Mouse (Mus musculus): ENCODE results near the gene Scyl1. TPM values are rescaled to one million over a fixed set of nuclear protein-coding genes. Genes with fewer than 3 reads are reported as not detected.
A peak's percentile ranks its signal among the peaks of the same experiment; 100 is the strongest.
"Not testable (repeated sequence)": the region's sequence is repeated elsewhere in the genome, so short reads cannot be mapped to it uniquely, and the experiment has no call there.

Gene Scyl1
- 86.3 and 86.6 TPM in 2 replicates for polyA plus RNA-seq (2015; fragmentation: Nextera tagmentation; extraction: Ambion mirVana)

DNA sequence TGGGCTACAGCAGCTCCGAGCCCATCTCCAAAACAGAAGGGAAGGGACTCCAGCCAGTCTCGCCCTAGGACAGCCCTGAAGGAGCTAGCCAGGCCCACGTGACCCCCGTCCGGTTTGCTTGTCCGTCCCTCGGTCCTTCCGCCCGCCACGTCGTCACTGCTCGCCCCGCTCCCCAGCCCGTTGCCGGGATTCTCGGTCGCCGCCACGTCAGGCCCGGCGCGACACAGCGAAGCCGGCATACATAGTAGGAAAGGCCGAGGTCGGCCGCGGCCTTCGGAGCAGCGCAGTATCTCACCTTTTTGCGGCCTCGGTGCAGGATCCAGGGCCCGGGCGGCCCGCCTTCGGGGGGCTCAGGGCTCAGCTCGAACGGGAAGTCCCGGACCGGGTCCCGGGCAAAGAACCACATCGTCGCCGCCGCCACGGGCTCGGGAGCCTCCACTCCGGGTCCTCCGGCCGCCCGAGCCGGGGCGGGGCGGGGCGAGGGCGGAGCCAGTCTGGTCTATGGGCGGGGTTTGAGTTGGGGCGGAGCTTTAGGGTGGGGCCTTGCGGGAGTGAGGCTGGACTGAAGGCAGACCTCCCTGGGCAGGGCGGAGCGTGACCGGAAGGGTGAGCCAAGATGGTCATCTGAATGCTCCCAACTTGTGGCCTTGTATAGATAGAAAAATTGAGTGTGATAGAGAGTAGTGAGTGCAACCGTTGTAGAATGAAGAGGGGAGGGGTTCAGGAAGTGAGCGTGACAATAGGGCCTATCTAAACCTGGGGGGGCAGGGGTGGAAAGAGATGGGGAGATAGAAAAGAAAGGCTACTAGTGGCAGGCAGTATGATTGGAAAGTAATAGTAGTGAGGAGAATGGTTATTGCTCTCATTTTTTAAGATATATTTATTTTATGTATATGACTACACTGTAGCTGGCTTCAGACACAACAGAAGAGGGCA, at the start of gene Scyl1:
Scyl1 (minus strand) TSS at position 495 of the 936 bp plus-strand sequence.
- Histone ChIP-seq H3K27ac (ENCODE audit: low read length) (peak within 1 kb of the TSS; percentile 74), H3K9me3 (replicated peaks; ENCODE audit: control insufficient read depth, low read length, poor library complexity, severe bottlenecking) (0 out of 2 replicates have a peak, but pooled peaks cover 2% of the 10 kb centered on the region)
- WGBS, result under 1% methylated on average over 63 of the region's 64 CpGs

DNA sequence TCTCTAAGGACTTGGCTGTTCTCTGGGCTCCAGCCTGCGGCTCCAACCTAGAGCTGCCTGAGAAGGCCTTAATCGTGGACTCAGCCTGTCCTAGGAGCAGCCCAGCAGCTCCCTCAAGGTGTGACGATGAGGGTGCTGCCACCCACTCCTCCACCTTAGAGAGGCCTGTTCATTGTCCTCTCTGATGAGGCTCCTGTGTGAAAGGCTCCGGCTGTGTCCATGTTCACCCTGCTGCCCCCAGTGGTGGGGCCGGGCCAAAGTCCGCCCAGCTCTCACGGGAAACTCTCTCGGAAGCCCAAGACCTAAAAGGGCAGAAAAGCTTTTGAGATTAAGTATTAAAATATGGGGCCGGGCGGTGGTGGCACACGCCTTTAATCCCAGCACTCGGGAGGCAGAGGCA, 48.3 kb upstream of the Scyl1 start:
- 37% methylated on average over 12 of the region's 12 CpGs for WGBS
- Histone ChIP-seq H3K9ac (ENCODE audit: low read depth, low read length) (no peak overlapping the region), H3K4me2 (ENCODE audit: low read length) (no peak overlapping the region), H3K9me3 (replicated peaks; ENCODE audit: control insufficient read depth, low read length, poor library complexity, severe bottlenecking) (no peaks in the 10 kb centered on the region), H3K4me1 (ENCODE audit: control insufficient read depth, insufficient read depth, low read length) (peaks cover 15% of the 10 kb centered on the region; the same call in 1 of the 2 replicates), H3K27me3 (ENCODE audit: control insufficient read depth, insufficient read depth, low read depth, low read length) (no peaks in the 10 kb centered on the region), H3K27ac (ENCODE audit: low read length) (no peak overlapping the region), H3K4me3 (ENCODE audit: low read depth, low read length) (no peak overlapping the region), H3K36me3 (ENCODE audit: control insufficient read depth, insufficient read depth, low read length) (no peaks in the 10 kb centered on the region)
- ATAC-seq, result no peak

More for the DNA sequence above, at the start of gene Scyl1:
- Histone ChIP-seq H3K9ac (ENCODE audit: low read depth, low read length) (peak within 1 kb of the TSS; percentile 72), H3K4me3 (ENCODE audit: low read depth, low read length) (peak within 1 kb of the TSS; percentile 53), H3K27me3 (ENCODE audit: control insufficient read depth, insufficient read depth, low read depth, low read length) (no peaks in the 10 kb centered on the region), H3K36me3 (ENCODE audit: control insufficient read depth, insufficient read depth, low read length) (peaks cover 4% of the 10 kb centered on the region), H3K4me2 (ENCODE audit: low read length) (peak within 1 kb of the TSS; percentile 56), H3K4me1 (ENCODE audit: control insufficient read depth, insufficient read depth, low read length) (peaks cover 18% of the 10 kb centered on the region)
- ATAC-seq, result peak; percentile 96

DNA sequence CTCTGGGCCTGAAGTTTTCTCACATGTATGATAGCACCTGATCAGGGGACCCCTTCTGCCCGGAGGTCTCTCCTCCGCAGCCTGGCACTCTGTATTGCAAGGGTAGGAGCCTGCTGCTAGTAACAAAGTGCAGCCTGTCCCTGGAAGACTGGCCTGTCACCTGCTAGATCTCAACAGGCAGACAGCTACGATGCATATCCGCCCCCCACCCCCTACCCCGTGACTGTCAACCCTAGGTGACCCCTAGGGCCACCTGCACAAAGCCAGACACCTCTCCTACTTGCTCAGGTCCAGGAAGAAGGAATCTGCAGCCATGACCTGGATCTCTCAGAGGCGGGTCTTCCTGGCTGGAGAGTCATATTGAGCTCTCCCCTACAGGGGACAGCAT, 47.4 kb upstream of the Scyl1 start:
- no peak overlapping the region for H3K4me2 ChIP-seq (ENCODE audit: low read length)
- no peak overlapping the region for H3K4me3 ChIP-seq (ENCODE audit: low read depth, low read length)
- no peaks in the 10 kb centered on the region for H3K36me3 ChIP-seq (ENCODE audit: control insufficient read depth, insufficient read depth, low read length)
- H3K27ac ChIP-seq (ENCODE audit: low read length), result no peak overlapping the region
- H3K9ac ChIP-seq (ENCODE audit: low read depth, low read length), result no peak overlapping the region
- no peak for ATAC-seq
- 77% methylated on average over 6 of the region's 6 CpGs for WGBS
- H3K27me3 ChIP-seq (ENCODE audit: control insufficient read depth, insufficient read depth, low read depth, low read length), result no peaks in the 10 kb centered on the region
- H3K4me1 ChIP-seq (ENCODE audit: control insufficient read depth, insufficient read depth, low read length), result peaks cover 15% of the 10 kb centered on the region; the same call in 1 of the 2 replicates
- no peaks in the 10 kb centered on the region for H3K9me3 ChIP-seq (replicated peaks; ENCODE audit: control insufficient read depth, low read length, poor library complexity, severe bottlenecking)

DNA sequence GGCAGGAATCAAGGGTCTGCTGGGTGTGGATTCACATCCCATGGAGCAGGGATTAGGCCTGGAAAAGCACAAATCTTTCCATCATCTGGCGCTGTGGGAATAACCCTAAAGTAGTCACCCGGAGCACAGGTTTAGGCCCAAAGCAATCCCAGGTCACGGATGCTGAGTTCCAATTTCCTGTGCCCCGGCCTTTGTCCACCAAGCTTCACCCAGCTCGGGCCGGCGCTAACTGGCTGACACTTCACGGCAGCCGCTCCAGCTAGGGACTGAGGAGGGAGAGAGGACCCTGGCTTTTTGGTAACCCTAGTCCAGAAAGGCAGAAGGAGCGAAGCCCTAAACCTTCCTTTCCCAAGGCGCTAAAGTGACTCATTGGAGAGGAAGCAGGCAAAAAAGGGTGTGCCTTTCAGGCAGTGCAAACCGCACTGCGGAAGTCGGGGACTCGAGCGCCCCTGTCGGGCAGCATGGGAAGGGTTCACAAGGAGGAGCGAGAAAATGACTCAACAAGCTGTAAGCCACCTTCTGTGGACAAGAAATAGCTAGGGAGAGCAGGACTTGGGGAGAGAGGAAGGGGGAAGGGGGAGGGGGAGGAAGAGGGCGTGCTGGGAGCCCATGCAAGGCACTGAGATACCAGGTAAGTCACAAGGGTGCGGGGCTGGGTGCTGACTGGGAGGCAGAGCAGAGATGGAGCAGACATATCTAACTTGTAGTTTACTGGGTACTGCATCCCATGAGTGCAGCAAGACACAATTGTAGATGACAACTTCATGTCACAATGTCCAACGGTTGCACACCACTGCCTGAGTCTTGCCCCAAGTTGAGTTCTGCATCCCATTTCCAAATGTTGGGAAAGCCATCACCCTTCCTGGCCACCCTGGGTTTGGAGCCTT, 46.7 kb upstream of the Scyl1 start:
- peak; percentile 66 for ATAC-seq
- H3K27me3 ChIP-seq (ENCODE audit: control insufficient read depth, insufficient read depth, low read depth, low read length), result no peaks in the 10 kb centered on the region
- peak overlapping the region; percentile 84 for H3K27ac ChIP-seq (ENCODE audit: low read length)
- H3K4me3 ChIP-seq (ENCODE audit: low read depth, low read length), result peak overlapping the region; percentile 19; the same call in 1 of the 2 replicates
- WGBS, result 20% methylated on average over 21 of the region's 21 CpGs
- H3K4me1 ChIP-seq (ENCODE audit: control insufficient read depth, insufficient read depth, low read length), result peaks cover 10% of the 10 kb centered on the region; the same call in 1 of the 2 replicates
- H3K9ac ChIP-seq (ENCODE audit: low read depth, low read length), result peak overlapping the region; percentile 67
- no peaks in the 10 kb centered on the region for H3K9me3 ChIP-seq (replicated peaks; ENCODE audit: control insufficient read depth, low read length, poor library complexity, severe bottlenecking)
- H3K4me2 ChIP-seq (ENCODE audit: low read length), result peak overlapping the region; percentile 57
- no peaks in the 10 kb centered on the region for H3K36me3 ChIP-seq (ENCODE audit: control insufficient read depth, insufficient read depth, low read length)

DNA sequence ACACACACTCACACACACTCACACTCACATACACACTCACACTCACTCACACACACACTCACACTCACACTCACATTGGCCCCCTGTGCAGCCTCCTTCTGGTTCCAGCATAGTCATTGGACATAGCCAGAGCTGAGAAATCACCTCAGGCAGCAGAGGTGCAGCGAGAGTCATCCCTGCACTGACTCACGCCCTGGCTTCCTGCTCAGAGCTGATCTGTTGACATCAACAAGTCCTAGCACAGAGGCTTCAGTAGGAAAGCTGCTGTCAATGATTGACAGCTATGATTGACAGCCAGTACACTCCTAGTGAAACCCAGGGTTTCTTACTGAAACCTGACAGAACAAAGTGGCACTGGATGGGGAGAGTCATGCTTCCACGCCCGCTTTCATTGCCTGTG, 44.7 kb upstream of the Scyl1 start:
- no peaks in the 10 kb centered on the region for H3K36me3 ChIP-seq (ENCODE audit: control insufficient read depth, insufficient read depth, low read length)
- WGBS, result 68% methylated on average over 4 of the region's 4 CpGs

DNA sequence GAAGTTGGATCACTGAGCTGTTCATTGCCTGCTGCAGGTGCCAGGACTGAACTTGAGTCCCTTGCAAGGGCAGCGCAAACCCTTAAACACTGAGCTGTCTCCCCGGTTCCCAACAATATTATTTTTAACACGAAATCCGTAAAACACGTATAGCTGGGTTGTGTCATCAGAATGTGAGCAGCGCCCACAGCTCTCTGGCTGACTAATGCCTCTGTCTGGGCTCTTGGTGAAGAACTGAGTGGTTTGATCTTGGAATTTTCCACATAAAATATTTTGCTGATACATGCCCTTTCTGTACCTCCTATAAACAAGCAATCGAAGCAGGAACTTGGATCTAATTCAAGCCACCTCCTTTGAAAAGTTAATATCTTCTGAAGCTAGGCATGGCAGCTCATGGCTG, 43.8 kb upstream of the Scyl1 start:
- no peak for ATAC-seq

More for the DNA sequence above, 44.7 kb upstream of the Scyl1 start:
- no peaks in the 10 kb centered on the region for H3K9me3 ChIP-seq (replicated peaks; ENCODE audit: control insufficient read depth, low read length, poor library complexity, severe bottlenecking)
- no peak overlapping the region for H3K4me3 ChIP-seq (ENCODE audit: low read depth, low read length)
- no peak overlapping the region for H3K4me2 ChIP-seq (ENCODE audit: low read length)
- H3K27me3 ChIP-seq (ENCODE audit: control insufficient read depth, insufficient read depth, low read depth, low read length), result no peaks in the 10 kb centered on the region
- no peak for ATAC-seq
- H3K27ac ChIP-seq (ENCODE audit: low read length), result no peak overlapping the region
- peaks cover 23% of the 10 kb centered on the region for H3K4me1 ChIP-seq (ENCODE audit: control insufficient read depth, insufficient read depth, low read length)
- no peak overlapping the region for H3K9ac ChIP-seq (ENCODE audit: low read depth, low read length)

DNA sequence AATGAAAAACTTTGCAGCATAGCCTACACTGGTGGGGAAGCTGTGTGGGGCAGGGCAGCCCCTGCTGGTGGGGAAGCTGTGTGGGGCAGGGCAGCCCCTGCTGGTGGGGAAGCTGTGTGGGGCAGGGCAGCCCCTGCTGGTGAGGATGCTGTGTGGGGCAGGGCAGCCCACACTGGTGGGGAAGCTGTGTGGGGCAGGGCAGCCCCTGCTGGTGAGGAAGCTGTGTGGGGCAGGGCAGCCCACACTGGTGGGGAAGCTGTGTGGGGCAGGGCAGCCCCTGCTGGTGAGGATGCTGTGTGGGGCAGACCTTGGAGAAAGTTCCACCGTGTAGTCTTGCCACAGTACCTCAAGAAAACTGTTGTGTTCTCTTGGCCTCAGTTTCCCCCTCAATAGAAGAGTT, 42.8 kb upstream of the Scyl1 start:
- H3K9me3 ChIP-seq (replicated peaks; ENCODE audit: control insufficient read depth, low read length, poor library complexity, severe bottlenecking); H3K36me3 ChIP-seq (ENCODE audit: control insufficient read depth, insufficient read depth, low read length); H3K4me3 ChIP-seq (ENCODE audit: low read depth, low read length); H3K4me2 ChIP-seq (ENCODE audit: low read length); ATAC-seq; H3K27me3 ChIP-seq (ENCODE audit: control insufficient read depth, insufficient read depth, low read depth, low read length); H3K9ac ChIP-seq (ENCODE audit: low read depth, low read length); H3K27ac ChIP-seq (ENCODE audit: low read length): not testable (repeated sequence)
- 33% methylated on average over 1 of the region's 1 CpGs for WGBS
- peaks cover 36% of the 10 kb centered on the region for H3K4me1 ChIP-seq (ENCODE audit: control insufficient read depth, insufficient read depth, low read length)

More for the DNA sequence above, 43.8 kb upstream of the Scyl1 start:
- Histone ChIP-seq H3K9ac (ENCODE audit: low read depth, low read length) (no peak overlapping the region), H3K4me2 (ENCODE audit: low read length) (no peak overlapping the region), H3K9me3 (replicated peaks; ENCODE audit: control insufficient read depth, low read length, poor library complexity, severe bottlenecking) (no peaks in the 10 kb centered on the region), H3K27me3 (ENCODE audit: control insufficient read depth, insufficient read depth, low read depth, low read length) (no peaks in the 10 kb centered on the region), H3K4me3 (ENCODE audit: low read depth, low read length) (no peak overlapping the region), H3K27ac (ENCODE audit: low read length) (no peak overlapping the region; the same call in 1 of the 2 replicates), H3K4me1 (ENCODE audit: control insufficient read depth, insufficient read depth, low read length) (peaks cover 31% of the 10 kb centered on the region), H3K36me3 (ENCODE audit: control insufficient read depth, insufficient read depth, low read length) (no peaks in the 10 kb centered on the region)
- WGBS, result 89% methylated on average over 7 of the region's 7 CpGs

DNA sequence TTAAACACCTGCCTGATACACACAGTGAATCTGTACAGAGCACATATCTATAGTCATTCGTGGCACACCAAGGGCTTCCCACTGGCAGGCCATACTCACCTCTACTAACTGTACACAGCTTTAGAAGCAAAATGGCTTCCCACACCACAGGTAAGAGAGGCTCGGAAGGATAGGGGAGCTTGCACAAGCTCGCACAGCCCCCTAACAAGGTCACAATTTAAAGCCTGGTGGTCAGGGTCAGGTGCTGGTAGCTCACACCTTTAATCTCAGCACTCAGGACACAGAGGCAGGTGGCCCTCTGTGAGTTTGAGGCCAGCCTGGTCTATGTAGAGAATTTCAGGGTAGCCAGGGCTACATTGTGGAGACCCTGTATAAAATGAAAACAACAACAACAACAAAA, 42.3 kb upstream of the Scyl1 start:
- H3K4me3 ChIP-seq (ENCODE audit: low read depth, low read length), result no peak overlapping the region
- no peaks in the 10 kb centered on the region for H3K36me3 ChIP-seq (ENCODE audit: control insufficient read depth, insufficient read depth, low read length)
- H3K9ac ChIP-seq (ENCODE audit: low read depth, low read length), result no peak overlapping the region
- no peak for ATAC-seq
- H3K27ac ChIP-seq (ENCODE audit: low read length), result peak overlapping the region; percentile 95
- peaks cover 36% of the 10 kb centered on the region for H3K4me1 ChIP-seq (ENCODE audit: control insufficient read depth, insufficient read depth, low read length)
- H3K4me2 ChIP-seq (ENCODE audit: low read length), result no peak overlapping the region
- WGBS, result 97% methylated on average over 3 of the region's 3 CpGs
- H3K27me3 ChIP-seq (ENCODE audit: control insufficient read depth, insufficient read depth, low read depth, low read length), result no peaks in the 10 kb centered on the region
- H3K9me3 ChIP-seq (replicated peaks; ENCODE audit: control insufficient read depth, low read length, poor library complexity, severe bottlenecking), result no peaks in the 10 kb centered on the region

Data from midbrain, embryonic 16.5 days (tissue).